Mouse (Mus musculus): ENCODE results near the gene Nsun7. TPM values are rescaled to one million over a fixed set of nuclear protein-coding genes. Genes with fewer than 3 reads are reported as not detected.

Nsun7 gene
- 2.3 and 2.6 TPM in 2 replicates for polyA plus RNA-seq (2014; fragmentation: Nextera tagmentation; extraction: Ambion mirVana)

DNA sequence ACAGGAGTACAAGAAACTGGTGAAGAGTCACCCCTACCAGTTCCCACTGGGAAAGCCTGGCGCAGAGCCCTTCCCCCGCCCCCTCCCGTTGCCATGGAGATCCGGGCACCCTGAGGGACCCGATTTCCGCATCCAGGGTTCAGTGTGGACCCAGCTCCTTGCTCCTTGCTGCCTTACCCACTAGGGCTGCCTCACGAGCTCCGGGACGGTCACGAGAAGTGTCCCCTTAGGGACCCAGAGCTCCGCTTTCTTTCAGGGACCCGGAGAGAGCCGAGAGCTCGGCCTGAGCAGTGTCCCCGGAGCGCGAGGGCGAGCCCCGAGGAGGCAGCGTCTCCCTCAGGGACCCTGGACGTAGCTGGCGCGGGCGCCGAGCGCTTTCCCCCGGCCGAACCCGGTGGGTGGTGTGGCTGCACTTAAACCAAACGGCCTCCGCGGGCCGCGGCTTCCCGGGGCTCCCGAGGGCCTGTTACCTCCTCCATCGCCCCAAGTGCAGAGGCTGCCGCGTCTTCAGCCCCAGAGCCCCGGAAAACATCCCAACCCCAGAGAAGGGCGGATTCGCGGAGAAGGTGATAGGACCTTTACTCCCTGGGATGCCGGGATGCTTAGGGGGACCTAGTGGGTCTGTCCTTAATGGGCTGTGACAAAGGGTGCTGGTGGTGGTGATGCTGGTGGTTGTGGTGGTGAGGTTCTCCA, at the start of gene Nsun7:
Gene Nsun7, plus strand, starts transcription at position 142 of the 693 bp plus-strand sequence.
- no peaks in the 10 kb centered on the region for H3K27me3 ChIP-seq (ENCODE audit: control insufficient read depth, insufficient read depth, low read length)
- peak; percentile 92 for ATAC-seq (ENCODE audit: low FRiP score)
- no peaks in the 10 kb centered on the region for H3K36me3 ChIP-seq (replicated peaks; ENCODE audit: control insufficient read depth, insufficient read depth)
- H3K27ac ChIP-seq, result peak within 1 kb of the TSS; percentile 45
- H3K4me2 ChIP-seq (replicated peaks), result peak within 1 kb of the TSS; percentile 89
- no peaks in the 10 kb centered on the region for H3K9me3 ChIP-seq (ENCODE audit: control insufficient read depth, low read length)
- under 1% methylated on average over 44 of the region's 44 CpGs for WGBS
- DNase-seq (ENCODE audit: low spot score), result peak; percentile 78
- H3K9ac ChIP-seq, result peak within 1 kb of the TSS; percentile 78
- 0 out of 2 replicates have a peak, but pooled peaks cover 3% of the 10 kb centered on the region for H3K4me1 ChIP-seq (replicated peaks; ENCODE audit: control insufficient read depth, insufficient read depth, low read length)
- H3K4me3 ChIP-seq (replicated peaks; ENCODE audit: low read length), result peak within 1 kb of the TSS; percentile 60

DNA sequence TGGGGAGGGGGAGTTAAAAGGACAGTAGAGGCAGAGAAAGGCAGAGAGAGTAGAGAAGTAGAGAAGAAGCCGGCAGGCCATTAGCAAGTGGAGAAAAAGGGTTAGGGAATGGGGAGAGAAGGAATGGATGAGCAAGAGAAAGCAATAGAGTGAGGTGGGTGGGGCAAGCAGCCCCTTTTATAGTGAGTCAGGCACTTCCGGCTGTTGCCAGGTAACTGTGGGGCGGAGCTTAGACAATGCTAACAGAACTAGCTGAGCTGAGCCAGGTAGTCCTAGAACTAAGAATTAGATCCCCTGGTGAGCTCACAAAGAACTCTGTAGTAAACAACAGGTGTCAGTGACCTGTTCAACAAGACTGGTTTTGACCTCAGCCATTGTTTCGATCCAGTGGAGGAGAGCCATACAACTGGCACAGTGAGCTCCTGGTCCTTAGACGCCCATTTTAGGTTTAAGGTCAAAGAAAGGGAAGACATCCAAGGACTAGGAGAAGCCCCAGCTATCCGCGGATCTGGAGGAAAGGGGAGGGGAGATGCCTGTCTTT, 45.2 kb upstream of the Nsun7 start:
- Histone ChIP-seq H3K9ac (no peak overlapping the region), H3K27me3 (ENCODE audit: control insufficient read depth, insufficient read depth, low read length) (no peaks in the 10 kb centered on the region), H3K4me3 (replicated peaks; ENCODE audit: low read length) (no peak overlapping the region), H3K36me3 (replicated peaks; ENCODE audit: control insufficient read depth, insufficient read depth) (no peaks in the 10 kb centered on the region), H3K9me3 (ENCODE audit: control insufficient read depth, low read length) (no peaks in the 10 kb centered on the region), H3K4me1 (replicated peaks; ENCODE audit: control insufficient read depth, insufficient read depth, low read length) (no peaks in the 10 kb centered on the region), H3K27ac (no peak overlapping the region), H3K4me2 (replicated peaks) (no peak overlapping the region)
- DNase-seq (ENCODE audit: low spot score) (no peak), ATAC-seq (ENCODE audit: low FRiP score) (no peak)
- 57% methylated on average over 7 of the region's 7 CpGs for WGBS

DNA sequence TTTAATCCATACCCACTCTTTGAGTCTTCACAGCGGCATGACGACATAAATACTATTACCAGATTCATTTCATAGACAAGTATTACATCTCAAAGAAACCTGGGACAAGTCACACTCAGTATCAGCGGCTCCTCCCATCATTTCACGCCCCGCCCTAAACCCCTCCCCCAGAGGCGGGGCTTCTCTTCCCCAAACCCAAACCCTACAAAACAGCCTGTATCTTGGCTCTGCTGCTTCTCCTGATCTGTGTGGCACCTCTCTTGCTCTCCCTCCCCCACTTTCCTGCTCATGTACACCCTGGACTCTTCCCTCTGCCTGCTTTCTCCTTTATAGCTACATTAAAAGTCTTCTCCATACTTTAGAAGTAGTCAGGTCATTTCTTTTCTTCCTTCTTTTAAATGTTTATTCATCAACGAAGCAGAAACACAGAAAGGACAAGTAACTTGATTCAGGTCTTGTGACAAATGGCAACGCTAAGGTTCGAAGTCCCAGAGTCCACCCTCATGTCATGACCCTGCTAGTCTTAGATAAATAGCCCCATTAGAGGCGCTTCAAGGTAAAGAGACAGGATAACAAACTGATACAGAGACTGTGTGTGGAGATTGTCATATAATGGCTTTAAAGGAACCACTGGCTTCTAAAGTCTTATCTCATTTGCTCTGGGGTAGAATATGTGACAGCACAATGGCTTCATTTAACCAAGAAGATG, 44.0 kb upstream of the Nsun7 start:
- H3K27ac ChIP-seq, result no peak overlapping the region
- no peaks in the 10 kb centered on the region for H3K9me3 ChIP-seq (ENCODE audit: control insufficient read depth, low read length)
- DNase-seq (ENCODE audit: low spot score) (no peak), ATAC-seq (ENCODE audit: low FRiP score) (no peak)
- no peak overlapping the region for H3K4me2 ChIP-seq (replicated peaks)
- no peak overlapping the region for H3K4me3 ChIP-seq (replicated peaks; ENCODE audit: low read length)
- H3K27me3 ChIP-seq (ENCODE audit: control insufficient read depth, insufficient read depth, low read length), result no peaks in the 10 kb centered on the region
- no peaks in the 10 kb centered on the region for H3K36me3 ChIP-seq (replicated peaks; ENCODE audit: control insufficient read depth, insufficient read depth)
- H3K4me1 ChIP-seq (replicated peaks; ENCODE audit: control insufficient read depth, insufficient read depth, low read length), result no peaks in the 10 kb centered on the region
- WGBS, result 63% methylated on average over 10 of the region's 10 CpGs
- H3K9ac ChIP-seq, result no peak overlapping the region

DNA sequence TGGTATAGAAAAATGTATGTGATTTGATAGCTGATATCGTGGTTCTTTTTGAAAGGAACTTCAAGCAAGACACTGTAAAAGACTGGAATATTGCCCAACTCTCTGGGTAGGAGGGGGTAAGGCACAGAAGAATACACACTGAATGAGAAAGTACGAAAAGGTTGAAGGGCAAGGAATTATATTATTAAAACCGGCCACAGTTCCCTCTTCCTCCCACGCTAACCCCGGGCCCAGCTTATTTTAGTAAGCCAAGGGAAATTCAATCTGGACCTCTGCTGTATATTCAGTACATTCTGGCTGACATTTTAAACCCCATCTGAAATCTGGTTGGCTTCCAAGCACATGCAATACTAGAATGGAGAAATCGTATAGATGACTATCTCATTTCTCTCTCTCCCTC, 40.0 kb upstream of the Nsun7 start:
- Histone ChIP-seq H3K9me3 (ENCODE audit: control insufficient read depth, low read length) (no peaks in the 10 kb centered on the region), H3K27ac (no peak overlapping the region), H3K4me2 (replicated peaks) (no peak overlapping the region), H3K27me3 (ENCODE audit: control insufficient read depth, insufficient read depth, low read length) (no peaks in the 10 kb centered on the region), H3K36me3 (replicated peaks; ENCODE audit: control insufficient read depth, insufficient read depth) (no peaks in the 10 kb centered on the region), H3K9ac (no peak overlapping the region), H3K4me1 (replicated peaks; ENCODE audit: control insufficient read depth, insufficient read depth, low read length) (no peaks in the 10 kb centered on the region), H3K4me3 (replicated peaks; ENCODE audit: low read length) (no peak overlapping the region)
- WGBS, result 70% methylated on average over 6 of the region's 6 CpGs
- ATAC-seq (ENCODE audit: low FRiP score) (no peak), DNase-seq (ENCODE audit: low spot score) (no peak)

DNA sequence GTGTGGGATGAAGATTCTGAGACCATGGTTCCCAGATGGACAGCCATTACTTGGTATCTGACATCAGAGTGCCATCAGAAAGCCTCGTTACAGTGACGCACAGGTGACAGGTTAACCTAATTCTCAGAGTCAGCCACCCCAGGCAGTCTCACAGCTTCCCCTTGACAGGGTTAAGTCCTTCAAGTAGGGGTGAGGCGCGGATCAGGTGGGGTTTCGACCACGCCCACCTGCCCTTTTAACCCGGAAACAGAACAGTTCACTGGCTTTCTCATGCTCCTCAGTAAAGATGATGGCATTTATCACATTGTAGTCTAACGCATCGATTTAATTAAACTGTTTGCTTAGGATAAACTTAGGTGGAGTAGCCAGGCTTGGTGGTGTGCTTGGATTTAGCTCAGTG, 39.1 kb upstream of the Nsun7 start:
- ATAC-seq (ENCODE audit: low FRiP score), result no peak
- no peak overlapping the region for H3K4me3 ChIP-seq (replicated peaks; ENCODE audit: low read length)
- no peak overlapping the region for H3K9ac ChIP-seq
- WGBS, result 90% methylated on average over 9 of the region's 9 CpGs
- no peak for DNase-seq (ENCODE audit: low spot score)
- no peaks in the 10 kb centered on the region for H3K36me3 ChIP-seq (replicated peaks; ENCODE audit: control insufficient read depth, insufficient read depth)
- no peaks in the 10 kb centered on the region for H3K27me3 ChIP-seq (ENCODE audit: control insufficient read depth, insufficient read depth, low read length)
- H3K9me3 ChIP-seq (ENCODE audit: control insufficient read depth, low read length), result no peaks in the 10 kb centered on the region
- H3K27ac ChIP-seq, result no peak overlapping the region
- no peak overlapping the region for H3K4me2 ChIP-seq (replicated peaks)
- H3K4me1 ChIP-seq (replicated peaks; ENCODE audit: control insufficient read depth, insufficient read depth, low read length), result no peaks in the 10 kb centered on the region

DNA sequence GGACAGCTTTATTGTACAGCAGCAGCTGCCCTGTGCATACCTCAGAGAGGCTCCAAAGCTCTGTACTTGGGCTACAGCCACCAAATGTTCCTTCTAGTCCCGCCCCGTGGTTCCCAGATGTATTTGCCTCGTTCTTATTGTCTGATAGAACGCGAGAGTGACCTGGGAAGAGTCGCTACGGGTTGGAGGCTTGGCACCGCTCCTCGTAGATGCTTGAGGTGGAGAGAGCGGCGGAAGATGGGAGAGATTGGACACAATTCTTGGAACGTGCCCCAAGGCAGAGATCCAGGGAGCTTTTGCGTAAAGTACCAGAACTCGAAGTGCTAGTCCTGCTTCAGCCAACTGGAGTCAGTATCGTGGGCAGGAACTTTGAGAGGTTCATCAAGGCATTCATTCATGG, 36.8 kb upstream of the Nsun7 start:
- Histone ChIP-seq H3K4me3 (replicated peaks; ENCODE audit: low read length) (no peak overlapping the region), H3K4me1 (replicated peaks; ENCODE audit: control insufficient read depth, insufficient read depth, low read length) (no peaks in the 10 kb centered on the region), H3K36me3 (replicated peaks; ENCODE audit: control insufficient read depth, insufficient read depth) (no peaks in the 10 kb centered on the region), H3K9me3 (ENCODE audit: control insufficient read depth, low read length) (no peaks in the 10 kb centered on the region), H3K4me2 (replicated peaks) (no peak overlapping the region), H3K27me3 (ENCODE audit: control insufficient read depth, insufficient read depth, low read length) (no peaks in the 10 kb centered on the region), H3K9ac (no peak overlapping the region), H3K27ac (no peak overlapping the region)
- DNase-seq (ENCODE audit: low spot score), result no peak
- ATAC-seq (ENCODE audit: low FRiP score), result no peak
- WGBS, result 92% methylated on average over 15 of the region's 15 CpGs

DNA sequence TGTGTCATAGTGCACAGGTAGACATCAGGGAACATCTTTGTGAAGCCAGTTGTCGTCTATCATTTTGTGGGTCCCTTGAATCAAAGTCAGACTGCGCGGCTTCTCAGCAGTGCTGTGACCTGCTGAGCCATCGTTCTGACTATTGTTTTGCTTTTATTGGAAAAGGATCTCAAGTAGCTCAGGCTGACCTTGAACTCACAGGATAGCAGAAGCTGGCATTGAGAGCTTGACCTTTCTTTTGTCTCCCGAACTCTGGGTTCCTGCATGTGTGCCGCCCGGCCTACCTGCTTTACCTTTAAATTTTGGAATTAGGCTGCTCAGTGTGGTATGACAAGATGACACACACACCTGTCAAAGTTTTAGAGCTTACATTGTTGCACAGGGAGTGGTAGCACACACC, 33.2 kb upstream of the Nsun7 start:
- Histone ChIP-seq H3K36me3 (replicated peaks; ENCODE audit: control insufficient read depth, insufficient read depth) (no peaks in the 10 kb centered on the region), H3K4me3 (replicated peaks; ENCODE audit: low read length) (no peak overlapping the region), H3K27me3 (ENCODE audit: control insufficient read depth, insufficient read depth, low read length) (no peaks in the 10 kb centered on the region), H3K9me3 (ENCODE audit: control insufficient read depth, low read length) (no peaks in the 10 kb centered on the region), H3K27ac (no peak overlapping the region), H3K9ac (no peak overlapping the region), H3K4me2 (replicated peaks) (no peak overlapping the region), H3K4me1 (replicated peaks; ENCODE audit: control insufficient read depth, insufficient read depth, low read length) (no peaks in the 10 kb centered on the region)
- WGBS, result 89% methylated on average over 7 of the region's 7 CpGs
- no peak for DNase-seq (ENCODE audit: low spot score)
- no peak for ATAC-seq (ENCODE audit: low FRiP score)

DNA sequence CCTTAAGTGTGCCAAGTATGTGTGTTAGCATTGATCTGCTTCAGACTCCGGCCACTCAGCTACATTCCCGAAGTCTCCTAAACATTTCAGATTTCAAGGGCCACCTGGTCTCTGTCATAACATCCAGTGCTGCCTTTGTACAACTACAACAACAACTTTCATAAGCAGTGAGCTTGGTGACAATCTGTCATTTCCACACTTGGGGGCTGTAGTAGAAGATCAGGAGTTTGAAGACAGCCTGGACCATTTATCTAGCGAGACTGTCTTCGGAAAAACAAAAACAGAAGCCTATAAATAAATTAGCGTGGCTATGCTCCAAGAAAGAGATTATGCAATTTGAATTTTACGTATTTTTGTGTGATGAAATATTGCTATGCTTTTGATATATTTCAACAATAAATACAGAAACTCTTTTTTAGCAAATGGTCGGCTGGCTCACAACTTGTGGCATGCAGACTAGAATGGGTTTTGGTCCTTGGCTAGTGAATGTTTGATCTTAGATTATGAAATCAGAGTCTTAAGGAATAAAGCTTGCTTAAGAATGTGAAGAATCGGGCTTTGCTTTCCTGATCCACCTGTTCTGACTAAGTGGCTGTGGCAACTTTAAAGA, 27.9 kb upstream of the Nsun7 start:
- H3K36me3 ChIP-seq (replicated peaks; ENCODE audit: control insufficient read depth, insufficient read depth), result no peaks in the 10 kb centered on the region
- WGBS, result 91% methylated on average over 8 of the region's 8 CpGs
- DNase-seq (ENCODE audit: low spot score), result no peak
- ATAC-seq (ENCODE audit: low FRiP score), result no peak
- H3K4me1 ChIP-seq (replicated peaks; ENCODE audit: control insufficient read depth, insufficient read depth, low read length), result no peaks in the 10 kb centered on the region
- H3K27ac ChIP-seq, result no peak overlapping the region
- no peak overlapping the region for H3K4me2 ChIP-seq (replicated peaks)
- no peaks in the 10 kb centered on the region for H3K27me3 ChIP-seq (ENCODE audit: control insufficient read depth, insufficient read depth, low read length)
- H3K4me3 ChIP-seq (replicated peaks; ENCODE audit: low read length), result no peak overlapping the region
- H3K9ac ChIP-seq, result no peak overlapping the region
- H3K9me3 ChIP-seq (ENCODE audit: control insufficient read depth, low read length), result no peaks in the 10 kb centered on the region

DNA sequence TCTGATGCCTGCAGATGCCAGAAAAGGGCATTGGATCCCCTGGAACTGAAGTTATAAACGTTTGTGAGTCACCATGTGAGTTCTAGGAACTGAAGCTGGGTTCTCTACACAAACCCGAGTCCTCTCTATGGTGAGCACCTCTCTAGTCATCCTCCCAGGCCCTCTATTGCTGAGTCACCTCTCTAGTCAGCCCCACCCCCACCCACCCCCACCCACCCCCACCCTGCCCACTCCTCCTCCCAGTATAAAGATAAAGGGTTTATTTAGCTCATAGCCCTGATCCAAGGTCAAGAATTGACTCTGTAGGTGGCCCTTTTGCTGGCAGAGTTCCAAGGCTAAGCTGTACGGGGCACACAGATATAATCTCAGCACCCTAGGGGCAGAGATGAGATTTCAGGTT, 27.2 kb upstream of the Nsun7 start:
- WGBS, result 61% methylated on average over 3 of the region's 3 CpGs

More for the DNA sequence above, 27.2 kb upstream of the Nsun7 start:
- Histone ChIP-seq H3K27ac (no peak overlapping the region), H3K4me3 (replicated peaks; ENCODE audit: low read length) (no peak overlapping the region), H3K27me3 (ENCODE audit: control insufficient read depth, insufficient read depth, low read length) (no peaks in the 10 kb centered on the region), H3K4me1 (replicated peaks; ENCODE audit: control insufficient read depth, insufficient read depth, low read length) (no peaks in the 10 kb centered on the region), H3K9me3 (ENCODE audit: control insufficient read depth, low read length) (no peaks in the 10 kb centered on the region), H3K9ac (no peak overlapping the region), H3K36me3 (replicated peaks; ENCODE audit: control insufficient read depth, insufficient read depth) (no peaks in the 10 kb centered on the region), H3K4me2 (replicated peaks) (no peak overlapping the region)
- DNase-seq (ENCODE audit: low spot score) (no peak), ATAC-seq (ENCODE audit: low FRiP score) (no peak)
